Mouse (Mus musculus) bone marrow, adult 2 months (tissue): ENCODE data around the gene Tmem8.

ENCODE experiments used
- CTCF ChIP-seq: fragments of 200-500 bp; IDR thresholded peaks from 2 replicates; pipeline ENCODE4 v1.5.1; 2011; ENCODE audit warnings: low read length, control low read depth; ENCODE audit not compliant: control insufficient read depth, insufficient read depth
- POLR2A ChIP-seq: fragments of 200-500 bp; IDR thresholded peaks from 2 replicates; pipeline ENCODE4 v1.6.1; 2011; ENCODE audit warnings: low read depth, mild to moderate bottlenecking, control low read depth, low read length, borderline replicate concordance; ENCODE audit not compliant: control insufficient read depth

DNA sequence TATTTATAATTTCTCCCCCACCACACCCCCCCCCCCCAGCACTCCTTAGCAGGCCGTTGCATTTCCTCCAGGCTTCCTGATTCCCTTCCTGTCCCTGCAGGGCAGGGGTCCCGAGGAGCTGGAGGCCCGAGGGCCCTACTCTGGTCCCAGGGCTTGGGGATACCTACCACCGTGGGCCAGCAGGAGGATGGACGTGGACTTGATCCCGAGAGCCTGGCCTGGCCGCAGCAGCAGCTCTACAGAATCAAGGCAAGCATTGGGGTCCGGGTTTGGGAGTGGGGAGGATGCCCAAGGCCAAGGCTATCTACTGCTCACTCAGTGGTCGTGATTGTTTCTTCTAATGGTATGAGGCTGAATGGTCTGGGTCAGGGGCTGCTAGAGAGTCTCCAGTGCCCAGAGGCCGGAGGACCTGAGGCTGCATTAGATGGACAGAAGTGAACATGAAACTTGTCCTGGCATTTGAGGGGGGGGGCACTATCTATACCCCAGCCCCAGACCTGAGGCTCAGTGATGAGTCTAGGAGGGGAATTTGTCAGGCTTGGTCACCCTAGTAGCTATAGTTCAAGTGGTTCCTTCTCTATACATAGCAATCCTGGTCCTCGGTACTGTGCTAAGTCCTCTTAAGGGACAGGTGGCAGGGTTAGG is 24.1 kb downstream of the Tmem8 start:
- TF ChIP-seq CTCF, result no peak
- TF ChIP-seq POLR2A, result no peak
